ENCODE assay signal across 9 mouse cellular contexts in genomic region chr11:119026203-119026602, GRCm38 (mm10). TPM values are rescaled to one million over a fixed set of nuclear protein-coding genes. Genes with fewer than 3 reads are reported as not detected.
DNase-seq lines count a peak whose midpoint lies in the region; ATAC-seq and TF ChIP-seq lines count a peak whose summit lies in the region.
"Had no signal": no experiment of that assay in that cellular context is flagged by ENCODE, and none has a peak within 500 bp of the region (broad histone marks: within the 10 kb centered on the region; RNA-seq: fewer than 3 reads in every experiment).

No protein-coding gene starts in this region.

- 48% methylated on average over 12 of the region's 12 CpGs for WGBS in stomach, embryonic 15.5 days
- WGBS in stomach, postnatal 0 days, result 39% methylated on average over 12 of the region's 12 CpGs
- 35% methylated on average over 12 of the region's 12 CpGs for WGBS in heart, adult 2 months
- WGBS in intestine, embryonic 16.5 days, result 56% methylated on average over 12 of the region's 12 CpGs

- TF ChIP-seq POLR2A in heart, adult 2 months (IDR thresholded peaks at IDR 0.05; ENCODE audit: insufficient read depth, low read depth, low read length), result no peak

- DNase-seq in stomach, postnatal 0 days (ENCODE audit: low spot score), result no peak
- peak; percentile 64 to 75 for DNase-seq in heart, adult 2 months
- DNase-seq in kidney, postnatal 10 days, result peak; percentile 79
- peak; percentile 51 for DNase-seq in retina, postnatal 7 days (ENCODE audit: low read depth, low spot score)
- DNase-seq in left cerebral cortex, adult 8-10 months (ENCODE audit: low spot score in 2 of 2), result no peak

- ATAC-seq in stomach, embryonic 15.5 days (ENCODE audit: insufficient read depth, low FRiP score, low read depth), result no peak
- no peak for ATAC-seq in stomach, postnatal 0 days (ENCODE audit: low FRiP score, low TSS enrichment)
- ATAC-seq in intestine, embryonic 16.5 days, result no peak
- ATAC-seq in monocyte, adult 5-6 weeks (replicated peaks; ENCODE audit: insufficient number of reproducible peaks, low FRiP score, low TSS enrichment, poor library complexity, severe bottlenecking), result no peak

- peaks cover 33% of the 10 kb centered on the region; the same call in 1 of the 2 replicates for H3K36me3 ChIP-seq in stomach, embryonic 15.5 days
- H3K36me3 ChIP-seq in stomach, postnatal 0 days (ENCODE audit: control insufficient read depth, insufficient read depth, low read length), result peaks cover 14% of the 10 kb centered on the region
- H3K36me3 ChIP-seq in heart, adult 2 months (ENCODE audit: control insufficient read depth, insufficient read depth, low read length), result no peaks in the 10 kb centered on the region
- peaks cover 27% of the 10 kb centered on the region for H3K36me3 ChIP-seq in intestine, embryonic 16.5 days (ENCODE audit: control insufficient read depth, insufficient read depth, low read length)

- no peaks in the 10 kb centered on the region for H3K79me2 ChIP-seq in heart, adult 2 months (replicated peaks; ENCODE audit: control insufficient read depth, insufficient read depth, low read length)

- no peak overlapping the region for H3K4me3 ChIP-seq in stomach, embryonic 15.5 days (replicated peaks)
- no peak overlapping the region for H3K4me3 ChIP-seq in stomach, postnatal 0 days (ENCODE audit: low read depth, low read length)
- no peak overlapping the region for H3K4me3 ChIP-seq in heart, adult 2 months
- H3K4me3 ChIP-seq in intestine, embryonic 16.5 days (ENCODE audit: low read length), result no peak overlapping the region

- H3K4me1 ChIP-seq in stomach, embryonic 15.5 days, result peaks cover 35% of the 10 kb centered on the region
- peaks cover 8% of the 10 kb centered on the region; the same call in 1 of the 2 replicates for H3K4me1 ChIP-seq in stomach, postnatal 0 days (replicated peaks; ENCODE audit: control insufficient read depth, insufficient read depth)
- peaks cover 5% of the 10 kb centered on the region for H3K4me1 ChIP-seq in heart, adult 2 months (ENCODE audit: control insufficient read depth, insufficient read depth, low read length)
- H3K4me1 ChIP-seq in intestine, embryonic 16.5 days (ENCODE audit: control insufficient read depth, insufficient read depth, low read length), result peaks cover 26% of the 10 kb centered on the region

- H3K27me3 ChIP-seq in stomach, embryonic 15.5 days (replicated peaks), result no peaks in the 10 kb centered on the region; the same call in 1 of the 2 replicates
- H3K27me3 ChIP-seq in stomach, postnatal 0 days (ENCODE audit: control insufficient read depth, insufficient read depth, low read length), result no peaks in the 10 kb centered on the region; the same call in 1 of the 2 replicates
- no peaks in the 10 kb centered on the region for H3K27me3 ChIP-seq in heart, adult 2 months (ENCODE audit: control insufficient read depth, insufficient read depth, low read length)
- 0 out of 2 replicates have a peak, but pooled peaks cover under 1% of the 10 kb centered on the region for H3K27me3 ChIP-seq in intestine, embryonic 16.5 days (replicated peaks; ENCODE audit: control insufficient read depth, insufficient read depth, low read length)

- H3K4me2 ChIP-seq in stomach, embryonic 15.5 days, result 0 out of 2 replicates have a peak overlapping the region, but pooled peaks have one; percentile 12
- no peak overlapping the region for H3K4me2 ChIP-seq in stomach, postnatal 0 days (replicated peaks; ENCODE audit: low read depth)
- no peak overlapping the region for H3K4me2 ChIP-seq in intestine, embryonic 16.5 days (ENCODE audit: low read depth, low read length)

- no peaks in the 10 kb centered on the region for H3K9me3 ChIP-seq in stomach, embryonic 15.5 days
- H3K9me3 ChIP-seq in stomach, postnatal 0 days (ENCODE audit: control insufficient read depth, low read length), result no peaks in the 10 kb centered on the region
- H3K9me3 ChIP-seq in intestine, embryonic 16.5 days (ENCODE audit: control insufficient read depth, low read length), result no peaks in the 10 kb centered on the region

- intact Hi-C loops in heart, adult 2 months (cut with DNase I), result no loop called here

- no peak overlapping the region for H3K27ac ChIP-seq in stomach, embryonic 15.5 days
- H3K27ac ChIP-seq in stomach, postnatal 0 days (replicated peaks), result no peak overlapping the region
- no peak overlapping the region for H3K27ac ChIP-seq in heart, adult 2 months
- H3K27ac ChIP-seq in intestine, embryonic 16.5 days (ENCODE audit: low read length), result no peak overlapping the region; the same call in 1 of the 2 replicates

- TF ChIP-seq CTCF in stomach, postnatal 0 days (IDR thresholded peaks at IDR 0.05; ENCODE audit: low read depth), result no peak
- no peak for TF ChIP-seq CTCF in heart, adult 2 months (IDR thresholded peaks at IDR 0.05)

- TF ChIP-seq EP300 in stomach, postnatal 0 days (optimal IDR thresholded peaks at IDR 0.05), result no peak
- TF ChIP-seq EP300 in heart, adult 2 months (IDR thresholded peaks at IDR 0.05; ENCODE audit: insufficient read depth, low read depth, low read length), result no peak

- H3K9ac ChIP-seq in stomach, embryonic 15.5 days, result no peak overlapping the region
- H3K9ac ChIP-seq in stomach, postnatal 0 days (ENCODE audit: low read length), result no peak overlapping the region
- H3K9ac ChIP-seq in heart, adult 2 months (ENCODE audit: low read depth, low read length), result no peak overlapping the region
- H3K9ac ChIP-seq in intestine, embryonic 16.5 days (ENCODE audit: low read depth, low read length), result no peak overlapping the region

RNA-seq across cellular contexts. Expression of gene Cbx2, which starts 3.4 kb away (rescaled TPM):
- polyA plus RNA-seq in stomach, embryonic 15.5 days (2015; fragmentation: Nextera tagmentation; extraction: Ambion mirVana), result 21.3 and 24.8 TPM in 2 replicates
- polyA plus RNA-seq in stomach, postnatal 0 days (2015; fragmentation: Nextera tagmentation; extraction: Ambion mirVana), result 5.1 and 5.3 TPM in 2 replicates
- 1 to 10 TPM; 1.7 to 2.3 TPM for total RNA-seq in heart, adult 2 months (2021)
- 2.3 and 3.0 TPM in 2 replicates for polyA plus RNA-seq in heart, adult 2 months (2012; rRNA removed)
- total RNA-seq in left cerebral cortex, adult 8-10 months (2022), result 1 to 10 TPM; 2.2 to 3.3 (median 2.6) TPM
- polyA plus RNA-seq in intestine, embryonic 16.5 days (2015; fragmentation: Nextera tagmentation; extraction: Ambion mirVana), result 17.8 and 18.1 TPM in 2 replicates
- total RNA-seq in monocyte, adult 5-6 weeks (2017), result 0.75 to 2.7 TPM (median 2.2 TPM) in 3 replicates

RNA-seq across cellular contexts. Expression of gene Cbx8, which starts 14.6 kb away (rescaled TPM):
- 6.9 and 7.2 TPM in 2 replicates for polyA plus RNA-seq in stomach, embryonic 15.5 days (2015; fragmentation: Nextera tagmentation; extraction: Ambion mirVana)
- 4.6 and 5.1 TPM in 2 replicates for polyA plus RNA-seq in stomach, postnatal 0 days (2015; fragmentation: Nextera tagmentation; extraction: Ambion mirVana)
- 1 to 10 TPM; 4.0 to 5.3 TPM for total RNA-seq in heart, adult 2 months (2021)
- polyA plus RNA-seq in heart, adult 2 months (2012; rRNA removed), result 2.0 and 2.7 TPM in 2 replicates
- 10 to 100 TPM in 2 of 4 experiments, 1 to 10 TPM in 2; 7.1 to 16.7 (median 11.1) TPM for total RNA-seq in left cerebral cortex, adult 8-10 months (2022)
- 8.1 and 8.5 TPM in 2 replicates for polyA plus RNA-seq in intestine, embryonic 16.5 days (2015; fragmentation: Nextera tagmentation; extraction: Ambion mirVana)
- 2.7 to 7.3 TPM (median 4.7 TPM) in 3 replicates for total RNA-seq in monocyte, adult 5-6 weeks (2017)

RNA-seq across cellular contexts. Expression of gene Enpp7, which starts 38.2 kb away (rescaled TPM):
- not detected in 2 replicates for polyA plus RNA-seq in stomach, embryonic 15.5 days (2015; fragmentation: Nextera tagmentation; extraction: Ambion mirVana)
- not detected in 2 replicates for polyA plus RNA-seq in stomach, postnatal 0 days (2015; fragmentation: Nextera tagmentation; extraction: Ambion mirVana)
- not detected for total RNA-seq in heart, adult 2 months (2021)
- polyA plus RNA-seq in heart, adult 2 months (2012; rRNA removed), result not detected in 2 replicates
- total RNA-seq in left cerebral cortex, adult 8-10 months (2022), result not detected
- polyA plus RNA-seq in intestine, embryonic 16.5 days (2015; fragmentation: Nextera tagmentation; extraction: Ambion mirVana), result 0.57 and 1.7 TPM in 2 replicates
- not detected in 3 replicates for total RNA-seq in monocyte, adult 5-6 weeks (2017)
- total RNA-seq: gastrocnemius, postnatal 36 days had no signal

RNA-seq across cellular contexts. Expression of gene Cbx4, which starts 59.8 kb away (rescaled TPM):
- 10.2 and 10.3 TPM in 2 replicates for polyA plus RNA-seq in stomach, embryonic 15.5 days (2015; fragmentation: Nextera tagmentation; extraction: Ambion mirVana)
- polyA plus RNA-seq in stomach, postnatal 0 days (2015; fragmentation: Nextera tagmentation; extraction: Ambion mirVana), result 9.6 and 11.2 TPM in 2 replicates
- total RNA-seq in heart, adult 2 months (2021), result 10 to 100 TPM in 1 of 2 experiments, 1 to 10 TPM in 1; 8.1 to 12.3 TPM
- 4.7 and 5.4 TPM in 2 replicates for polyA plus RNA-seq in heart, adult 2 months (2012; rRNA removed)
- 10 to 100 TPM; 48.9 to 54.2 (median 50.0) TPM for total RNA-seq in left cerebral cortex, adult 8-10 months (2022)
- 9.3 and 10.0 TPM in 2 replicates for polyA plus RNA-seq in intestine, embryonic 16.5 days (2015; fragmentation: Nextera tagmentation; extraction: Ambion mirVana)
- total RNA-seq in monocyte, adult 5-6 weeks (2017), result 35.2 to 45.8 TPM (median 42.2 TPM) in 3 replicates

Comparison
In these comparisons a context has a peak if more than half of its experiments do, and no peak if none do; other contexts are left out.
1. DNase-seq: peak in heart, adult 2 months (2 of 2), kidney, postnatal 10 days (single experiment) and retina, postnatal 7 days (single experiment); none in stomach, postnatal 0 days (single experiment) and left cerebral cortex, adult 8-10 months (0 of 2).